8 mouse cellular contexts compared by ENCODE assay signal in genomic region chr6:38635941-38636851, GRCm38 (mm10). TPM values are rescaled to one million over a fixed set of nuclear protein-coding genes. Genes with fewer than 3 reads are reported as not detected.
A peak's percentile ranks its signal among the peaks of the same experiment; 100 is the strongest.
DNase-seq lines count a peak whose midpoint lies in the region; ATAC-seq and TF ChIP-seq lines count a peak whose summit lies in the region.

No protein-coding gene starts in this region.

- peaks cover 0 to 2% of the 10 kb centered on the region in 2 experiments; a peak in 1 of 4 replicates for H3K4me1 ChIP-seq in CH12.LX (ENCODE audit: control insufficient read depth in 1 of 2, insufficient read depth in 2 of 2)
- peaks cover 23% of the 10 kb centered on the region for H3K4me1 ChIP-seq in heart, embryonic 13.5 days
- peaks cover 5% of the 10 kb centered on the region; the same call in 1 of the 2 replicates for H3K4me1 ChIP-seq in kidney, postnatal 0 days (replicated peaks; ENCODE audit: insufficient read depth, low read length)

- peak overlapping the region; percentile 78 for H3K4me2 ChIP-seq in CH12.LX (ENCODE audit: insufficient read depth, low read depth, poor library complexity, severe bottlenecking)
- peak overlapping the region; percentile 96 for H3K4me2 ChIP-seq in heart, embryonic 13.5 days
- peak overlapping the region; percentile 99 for H3K4me2 ChIP-seq in kidney, postnatal 0 days (ENCODE audit: low read length)

- no peak for ATAC-seq in heart, embryonic 13.5 days (ENCODE audit: extremely low read depth, insufficient number of reproducible peaks, low FRiP score, low TSS enrichment)
- ATAC-seq in kidney, postnatal 0 days (replicated peaks; ENCODE audit: low FRiP score, low read depth), result peak; percentile 59

- H3K9me3 ChIP-seq in CH12.LX (replicated peaks; ENCODE audit: low read length), result peaks cover 7% of the 10 kb centered on the region
- no peaks in the 10 kb centered on the region for H3K9me3 ChIP-seq in heart, embryonic 13.5 days
- H3K9me3 ChIP-seq in kidney, postnatal 0 days (replicated peaks; ENCODE audit: low read length), result no peaks in the 10 kb centered on the region

- no peak for TF ChIP-seq POLR2A in CH12.LX (IDR thresholded peaks at IDR 0.05; ENCODE audit: low read depth, low read length)

- dilution Hi-C loops in CH12.LX (cut with MboI; ENCODE audit: extremely low pct_ligation_motif_present, extremely low pct_unique_long_range_greater_than_20kb, low sequenced_read_pairs), result no loop called here

- no peak overlapping the region for H3K27ac ChIP-seq in CH12.LX (ENCODE audit: insufficient read depth, low read depth)
- no peak overlapping the region for H3K27ac ChIP-seq in heart, embryonic 13.5 days (replicated peaks)
- H3K27ac ChIP-seq in kidney, postnatal 0 days, result no peak overlapping the region

- H3K36me3 ChIP-seq in CH12.LX (replicated peaks in 1 of 2; ENCODE audit: control insufficient read depth in 1 of 2, insufficient read depth in 1 of 2, low read length in 1 of 2), result no peaks in the 10 kb centered on the region
- no peaks in the 10 kb centered on the region for H3K36me3 ChIP-seq in heart, embryonic 13.5 days
- no peaks in the 10 kb centered on the region for H3K36me3 ChIP-seq in kidney, postnatal 0 days (ENCODE audit: insufficient read depth, low read length)
- H3K36me3 ChIP-seq in splenic B cell, adult 2 months (ENCODE audit: control insufficient read depth, insufficient read depth, low read length, poor library complexity, severe bottlenecking), result no peaks in the 10 kb centered on the region

- H3K4me3 ChIP-seq in CH12.LX (replicated peaks in 1 of 3; ENCODE audit: low read depth in 2 of 3, low read length in 2 of 3, poor library complexity in 1 of 3), result peak overlapping the region in 2 of 3 experiments; percentile 23 to 59
- peak overlapping the region; percentile 62 for H3K4me3 ChIP-seq in heart, embryonic 13.5 days
- H3K4me3 ChIP-seq in kidney, postnatal 0 days (replicated peaks; ENCODE audit: low read depth, low read length), result peak overlapping the region; percentile 52

- 2% methylated on average over 72 of the region's 72 CpGs for WGBS in heart, embryonic 13.5 days
- WGBS in kidney, postnatal 0 days, result under 1% methylated on average over 65 of the region's 72 CpGs

- no peaks in the 10 kb centered on the region for H3K27me3 ChIP-seq in CH12.LX (replicated peaks)
- peaks cover 87% of the 10 kb centered on the region for H3K27me3 ChIP-seq in heart, embryonic 13.5 days (replicated peaks)
- peaks cover 35% of the 10 kb centered on the region for H3K27me3 ChIP-seq in kidney, postnatal 0 days (ENCODE audit: insufficient read depth, low read length)
- H3K27me3 ChIP-seq in splenic B cell, adult 2 months (ENCODE audit: control insufficient read depth, insufficient read depth, low read length, poor library complexity, severe bottlenecking), result no peaks in the 10 kb centered on the region; the same call in 1 of the 2 replicates

- H3K9ac ChIP-seq in CH12.LX (ENCODE audit: insufficient read depth, low read depth), result 0 out of 2 replicates have a peak overlapping the region, but pooled peaks have one; percentile 3
- peak overlapping the region; percentile 76 for H3K9ac ChIP-seq in heart, embryonic 13.5 days
- H3K9ac ChIP-seq in kidney, postnatal 0 days (ENCODE audit: low read depth, low read length), result peak overlapping the region; percentile 48

- no peaks in the 10 kb centered on the region for H3K79me2 ChIP-seq in CH12.LX (replicated peaks; ENCODE audit: control insufficient read depth, extremely low read depth, insufficient read depth, poor library complexity, severe bottlenecking)

- no peak for TF ChIP-seq RAD21 in CH12.LX (IDR thresholded peaks at IDR 0.05; ENCODE audit: low read depth, low read length)

- in situ Hi-C loops in CH12.LX (cut with MboI; ENCODE audit: low pct_ligation_motif_present, low pct_unique_long_range_greater_than_20kb, low sequenced_read_pairs), result no loop called here

- TF ChIP-seq CTCF in CH12.LX (conservative IDR thresholded peaks at IDR 0.05 in 1 of 2, IDR thresholded peaks at IDR 0.05 in 1 of 2; ENCODE audit: low read depth in 2 of 2, low read length in 2 of 2), result no peak
- TF ChIP-seq CTCF in kidney, postnatal 0 days (IDR thresholded peaks at IDR 0.05; ENCODE audit: low read depth), result no peak

- no peak for TF ChIP-seq EP300 in CH12.LX (IDR thresholded peaks at IDR 0.05; ENCODE audit: low read length)

- peak; percentile 70 for DNase-seq in 3134 (ENCODE audit: extremely low read depth, insufficient read length, low spot score)
- DNase-seq in CH12.LX (ENCODE audit: extremely low read depth), result no peak
- peak; percentile 66 for DNase-seq in embryo, embryonic 10.5 days (ENCODE audit: low spot score)
- peak; percentile 71 for DNase-seq in kidney, postnatal 0 days (ENCODE audit: low spot score)
- DNase-seq in lung, postnatal 4 days, result peak; percentile 52 to 62
- DNase-seq in splenic B cell, adult 2 months (ENCODE audit: low read depth, low spot score), result peak; percentile 39
- no peak for DNase-seq in thymus, postnatal 36 days

TF ChIP-seq in CH12.LX, 34 proteins besides CTCF, POLR2A, EP300 and RAD21:
- TF ChIP-seq MXI1 (IDR thresholded peaks at IDR 0.05; ENCODE audit: low read depth, low read length) (0 out of 2 replicates have a peak, but pooled peaks have one; percentile 40), UBTF (IDR thresholded peaks at IDR 0.05; ENCODE audit: low read depth, low read length) (peak; percentile 92), MEF2A (IDR thresholded peaks at IDR 0.05; ENCODE audit: borderline replicate concordance, low read depth, low read length) (no peak), CHD1 (IDR thresholded peaks at IDR 0.05; ENCODE audit: low read depth, low read length) (no peak), JUN (IDR thresholded peaks at IDR 0.05; ENCODE audit: insufficient read depth, low read depth, low read length) (no peak), JUND (conservative IDR thresholded peaks at IDR 0.05; ENCODE audit: low read depth, low read length) (no peak), RCOR1 (conservative IDR thresholded peaks at IDR 0.05; ENCODE audit: low read depth, low read length) (no peak), IRF4 (IDR thresholded peaks at IDR 0.05; ENCODE audit: low read depth, low read length) (no peak), ELF1 (IDR thresholded peaks at IDR 0.05; ENCODE audit: low read depth, low read length) (no peak), MAZ (IDR thresholded peaks at IDR 0.05; ENCODE audit: low read depth, low read length) (no peak), USF1 (IDR thresholded peaks at IDR 0.05; ENCODE audit: low read depth, low read length) (no peak), SIN3A (IDR thresholded peaks at IDR 0.05; ENCODE audit: low read length) (no peak), NELFE (IDR thresholded peaks at IDR 0.05; ENCODE audit: low read depth, low read length) (no peak), HCFC1 (IDR thresholded peaks at IDR 0.05; ENCODE audit: low read depth, low read length) (no peak), USF2 (conservative IDR thresholded peaks at IDR 0.05; ENCODE audit: low read depth, low read length) (no peak), MYC (IDR thresholded peaks at IDR 0.05; ENCODE audit: low read depth, low read length) (no peak), GABPA (IDR thresholded peaks at IDR 0.05; ENCODE audit: insufficient replicate concordance, low read depth, low read length) (no peak), MAFK (IDR thresholded peaks at IDR 0.05; ENCODE audit: insufficient replicate concordance, low read length) (no peak), POLR2AphosphoS2 (IDR thresholded peaks at IDR 0.05; ENCODE audit: low read depth, low read length) (no peak), E2F4 (IDR thresholded peaks at IDR 0.05; ENCODE audit: insufficient replicate concordance, low read depth, low read length) (no peak), CHD2 (IDR thresholded peaks at IDR 0.05; ENCODE audit: low read length) (no peak), MAX (IDR thresholded peaks at IDR 0.05; ENCODE audit: low read length) (0 out of 2 replicates have a peak, but pooled peaks have one; percentile 4), SMC3 (IDR thresholded peaks at IDR 0.05; ENCODE audit: low read depth, low read length) (no peak)

RNA-seq across cellular contexts. Expression of gene Klrg2, which starts 0.8 kb away (rescaled TPM):
- total RNA-seq in CH12.LX (2012; rRNA removed) (0.34 and 0.76 TPM in 2 replicates), CH12.LX (2014; rRNA removed) (0.12 and 0.22 TPM in 2 replicates)
- 0.19 and 0.27 TPM in 2 replicates for polyA plus RNA-seq in CH12.LX (2012; ENCODE audit: insufficient read length, low read depth)
- 0.07 and 0.08 TPM in 2 replicates for polyA plus RNA-seq in heart, embryonic 13.5 days (2015; fragmentation: Nextera tagmentation; extraction: Ambion mirVana)
- 0.82 and 1.4 TPM in 2 replicates for polyA plus RNA-seq in kidney, postnatal 0 days (2015; fragmentation: Nextera tagmentation; extraction: Ambion mirVana)

RNA-seq across cellular contexts. Expression of gene Clec2l, which starts 26.7 kb away (rescaled TPM):
- 0.17 TPM in 2 replicates for total RNA-seq in CH12.LX (2012; rRNA removed)
- total RNA-seq in CH12.LX (2014; rRNA removed), result 0.26 and 0.27 TPM in 2 replicates
- polyA plus RNA-seq in CH12.LX (2012; ENCODE audit: insufficient read length, low read depth), result 0.21 and 0.57 TPM in 2 replicates
- 0.86 and 0.87 TPM in 2 replicates for polyA plus RNA-seq in heart, embryonic 13.5 days (2015; fragmentation: Nextera tagmentation; extraction: Ambion mirVana)
- 0.68 and 1.6 TPM in 2 replicates for polyA plus RNA-seq in kidney, postnatal 0 days (2015; fragmentation: Nextera tagmentation; extraction: Ambion mirVana)

Comparison
In these comparisons a context has a peak if more than half of its experiments do, and no peak if none do; other contexts are left out.
1. DNase-seq: peak in 3134 (single experiment), embryo, embryonic 10.5 days (single experiment), kidney, postnatal 0 days (single experiment), lung, postnatal 4 days (2 of 2) and splenic B cell, adult 2 months (single experiment); none in CH12.LX (single experiment) and thymus, postnatal 36 days (0 of 2).
2. H3K9ac ChIP-seq: peak in every context shown above with its lines; median percentile 76 in heart, embryonic 13.5 days; 48 in kidney, postnatal 0 days; 3 in CH12.LX.
3. Peak in every context shown above with its lines, with median percentiles within 50 percentile points of each other: H3K4me2 ChIP-seq and H3K4me3 ChIP-seq.